In genomic region chr8:88454906-88455305, GRCm38 (mm10) we compare ENCODE assay signal across 8 mouse cellular contexts.
DNase-seq lines count a peak whose midpoint lies in the region; ATAC-seq lines count a peak whose summit lies in the region.

No protein-coding gene starts in this region.

- peaks cover 18% of the 10 kb centered on the region for H3K4me1 ChIP-seq in kidney, embryonic 14.5 days (ENCODE audit: control insufficient read depth, insufficient read depth, low read length)
- peaks cover 38% of the 10 kb centered on the region for H3K4me1 ChIP-seq in embryonic facial prominence, embryonic 15.5 days
- peaks cover 20% of the 10 kb centered on the region for H3K4me1 ChIP-seq in intestine, embryonic 16.5 days (ENCODE audit: control insufficient read depth, insufficient read depth, low read length)

- peaks cover 39% of the 10 kb centered on the region for H3K27me3 ChIP-seq in kidney, embryonic 14.5 days (ENCODE audit: control insufficient read depth, insufficient read depth, low read length)
- peaks cover 42% of the 10 kb centered on the region for H3K27me3 ChIP-seq in embryonic facial prominence, embryonic 15.5 days
- peaks cover 52% of the 10 kb centered on the region for H3K27me3 ChIP-seq in intestine, embryonic 16.5 days (replicated peaks; ENCODE audit: control insufficient read depth, insufficient read depth, low read length)

- ATAC-seq in kidney, embryonic 14.5 days (ENCODE audit: low FRiP score, low TSS enrichment), result no peak
- ATAC-seq in embryonic facial prominence, embryonic 15.5 days (ENCODE audit: insufficient number of reproducible peaks, low FRiP score, low TSS enrichment, low read depth), result no peak
- no peak for ATAC-seq in intestine, embryonic 16.5 days

- peak overlapping the region; percentile 69; the same call in 1 of the 2 replicates for H3K9ac ChIP-seq in kidney, embryonic 14.5 days (ENCODE audit: low read depth, low read length)
- no peak overlapping the region for H3K9ac ChIP-seq in embryonic facial prominence, embryonic 15.5 days
- H3K9ac ChIP-seq in intestine, embryonic 16.5 days (ENCODE audit: low read depth, low read length), result 0 out of 2 replicates have a peak overlapping the region, but pooled peaks have one; percentile 29

- 2% methylated on average over 4 of the region's 4 CpGs for WGBS in kidney, embryonic 14.5 days
- 8% methylated on average over 4 of the region's 4 CpGs for WGBS in embryonic facial prominence, embryonic 15.5 days
- WGBS in intestine, embryonic 16.5 days, result 7% methylated on average over 4 of the region's 4 CpGs

- peaks cover 5% of the 10 kb centered on the region; the same call in 1 of the 2 replicates for H3K9me3 ChIP-seq in kidney, embryonic 14.5 days (ENCODE audit: control insufficient read depth, low read length)
- H3K9me3 ChIP-seq in embryonic facial prominence, embryonic 15.5 days (replicated peaks), result 0 out of 2 replicates have a peak, but pooled peaks cover 4% of the 10 kb centered on the region
- H3K9me3 ChIP-seq in intestine, embryonic 16.5 days (ENCODE audit: control insufficient read depth, low read length), result no peaks in the 10 kb centered on the region

- intact Hi-C loops in left cerebral cortex, postnatal 14 days (cut with DNase I), result loop anchor here (2.0 to 5.0 kb wide), 2 partner anchors 66 to 167 kb away; partner anchors contain the start of gene Nkd1

- H3K4me3 ChIP-seq in kidney, embryonic 14.5 days (ENCODE audit: low read length), result peak overlapping the region; percentile 55; the same call in 1 of the 2 replicates
- H3K4me3 ChIP-seq in embryonic facial prominence, embryonic 15.5 days (replicated peaks), result peak overlapping the region; percentile 52
- peak overlapping the region; percentile 66; the same call in 1 of the 2 replicates for H3K4me3 ChIP-seq in intestine, embryonic 16.5 days (ENCODE audit: low read length)

- DNase-seq in kidney, postnatal 10 days, result no peak
- peak; percentile 63 for DNase-seq in neural tube, embryonic 10.5 days (ENCODE audit: extremely low spot score, low spot score)
- no peak for DNase-seq in left cerebral cortex, postnatal 14 days (ENCODE audit: low spot score in 2 of 2)
- DNase-seq in yolk sac, embryonic 10.5 days (ENCODE audit: low spot score), result no peak
- DNase-seq in urinary bladder, postnatal 25 days (ENCODE audit: low spot score), result no peak

- H3K36me3 ChIP-seq in kidney, embryonic 14.5 days (ENCODE audit: control insufficient read depth, insufficient read depth, low read length), result no peaks in the 10 kb centered on the region
- no peaks in the 10 kb centered on the region for H3K36me3 ChIP-seq in embryonic facial prominence, embryonic 15.5 days
- no peaks in the 10 kb centered on the region for H3K36me3 ChIP-seq in intestine, embryonic 16.5 days (ENCODE audit: control insufficient read depth, insufficient read depth, low read length)

- H3K27ac ChIP-seq in kidney, embryonic 14.5 days (ENCODE audit: low read depth, low read length), result no peak overlapping the region
- H3K27ac ChIP-seq in embryonic facial prominence, embryonic 15.5 days (replicated peaks), result no peak overlapping the region
- H3K27ac ChIP-seq in intestine, embryonic 16.5 days (ENCODE audit: low read length), result no peak overlapping the region

- H3K4me2 ChIP-seq in kidney, embryonic 14.5 days (replicated peaks; ENCODE audit: low read depth, low read length), result peak overlapping the region; percentile 99
- H3K4me2 ChIP-seq in embryonic facial prominence, embryonic 15.5 days (replicated peaks), result peak overlapping the region; percentile 90
- peak overlapping the region; percentile 100 for H3K4me2 ChIP-seq in intestine, embryonic 16.5 days (ENCODE audit: low read depth, low read length)
